Comparison of ENCODE assay signal across 24 mouse cellular contexts in genomic region chr5:128807408-128807807, GRCm38 (mm10).
"Had no signal": no experiment of that assay in that cellular context is flagged by ENCODE, and none has a peak within 500 bp of the region (broad histone marks: within the 10 kb centered on the region; RNA-seq: fewer than 3 reads in every experiment).

No protein-coding gene starts in this region.

- H3K4me1 ChIP-seq: limb, embryonic 13.5 days; liver, embryonic 12.5 days; liver, embryonic 15.5 days; lung, embryonic 15.5 days; megakaryocyte, embryonic 14.5 days had no signal

- H3K4me3 ChIP-seq: limb, embryonic 10.5 days; limb, embryonic 13.5 days; liver, embryonic 12.5 days; liver, embryonic 15.5 days; lung, embryonic 15.5 days; megakaryocyte, embryonic 14.5 days; midbrain, embryonic 10.5 days; midbrain, embryonic 13.5 days; neural tube, embryonic 12.5 days; neural tube, embryonic 15.5 days had no signal

- H3K9ac ChIP-seq: limb, embryonic 13.5 days; liver, embryonic 12.5 days; liver, embryonic 15.5 days; lung, embryonic 15.5 days; midbrain, embryonic 13.5 days; neural tube, embryonic 12.5 days; neural tube, embryonic 15.5 days had no signal

- H3K9me3 ChIP-seq: limb, embryonic 10.5 days; liver, embryonic 15.5 days; lung, embryonic 15.5 days; midbrain, embryonic 10.5 days; midbrain, embryonic 13.5 days; neural tube, embryonic 12.5 days; neural tube, embryonic 15.5 days had no signal

- ATAC-seq: liver, embryonic 12.5 days; midbrain, embryonic 13.5 days had no signal

- H3K27me3 ChIP-seq: liver, embryonic 12.5 days; liver, embryonic 15.5 days; lung, embryonic 15.5 days; megakaryocyte, embryonic 14.5 days; neural tube, embryonic 12.5 days; neural tube, embryonic 15.5 days had no signal

- H3K27ac ChIP-seq: limb, embryonic 10.5 days; limb, embryonic 13.5 days; liver, embryonic 12.5 days; liver, embryonic 15.5 days; lung, embryonic 15.5 days; midbrain, embryonic 10.5 days; midbrain, embryonic 13.5 days; neural tube, embryonic 12.5 days; neural tube, embryonic 15.5 days; stomach, postnatal 0 days had no signal

- H3K4me2 ChIP-seq: limb, embryonic 13.5 days; liver, embryonic 12.5 days; liver, embryonic 15.5 days; lung, embryonic 15.5 days; midbrain, embryonic 13.5 days; neural tube, embryonic 12.5 days; neural tube, embryonic 15.5 days had no signal

- H3K36me3 ChIP-seq: limb, embryonic 10.5 days; limb, embryonic 13.5 days; liver, embryonic 12.5 days; liver, embryonic 15.5 days; lung, embryonic 15.5 days; midbrain, embryonic 10.5 days; neural tube, embryonic 12.5 days had no signal

- DNase-seq: kidney, adult 9 months; kidney, postnatal 14 days; kidney, postnatal 4 days; liver; lung, adult 18-20 months; lung, postnatal 10 days; lung, postnatal 36 days; right cerebral cortex, adult 18-20 months; right cerebral cortex, postnatal 14 days; right cerebral cortex, postnatal 4 days; thymus, adult 2 months; thymus, postnatal 14 days; thymus, postnatal 4 days had no signal
